Mouse (Mus musculus) intestine, embryonic 16.5 days (tissue): ENCODE data around the gene Gm33543. TPM values are rescaled to one million over a fixed set of nuclear protein-coding genes. Genes with fewer than 3 reads are reported as not detected.

Experiments used
- ATAC-seq: fragments of 200-750 bp; cut with Nextera tagmentation; 2 replicates; pipeline ENCODE4 v1.8.0; 2017; ENCODE audit warnings: moderate TSS enrichment, moderate library complexity
- H3K27ac ChIP-seq: fragments of 300-500 bp; sonication (generic); 2 replicates; pipeline ENCODE4 v1.5.1; 2014; ENCODE audit warnings: mild to moderate bottlenecking, low read length
- H3K27me3 ChIP-seq: fragments of 300-500 bp; sonication (generic); replicated peaks from 2 replicates; pipeline ENCODE4 v1.6.1; 2014; ENCODE audit warnings: low read length, control low read depth, mixed read lengths; ENCODE audit not compliant: control insufficient read depth, insufficient read depth
- H3K36me3 ChIP-seq: fragments of 300-500 bp; sonication (generic); 2 replicates; pipeline ENCODE4 v1.6.1; 2014; ENCODE audit warnings: low read length, control low read depth; ENCODE audit not compliant: control insufficient read depth, insufficient read depth
- H3K4me1 ChIP-seq: fragments of 300-500 bp; sonication (generic); 2 replicates; pipeline ENCODE4 v1.6.1; 2014; ENCODE audit warnings: low read length, control low read depth, mixed read lengths; ENCODE audit not compliant: control insufficient read depth, insufficient read depth
- H3K4me2 ChIP-seq: fragments of 300-500 bp; sonication (generic); 2 replicates; pipeline ENCODE4 v1.6.1; 2014; ENCODE audit warnings: low read depth, low read length, control low read depth
- H3K4me3 ChIP-seq: fragments of 300-500 bp; sonication (generic); 2 replicates; pipeline ENCODE4 v1.5.1; 2014; ENCODE audit warnings: mild to moderate bottlenecking, low read length
- H3K9ac ChIP-seq: fragments of 300-500 bp; sonication (generic); 2 replicates; pipeline ENCODE4 v1.6.1; 2014; ENCODE audit warnings: low read depth, low read length
- H3K9me3 ChIP-seq: fragments of 300-500 bp; sonication (generic); 2 replicates; pipeline ENCODE4 v1.6.1; 2016; ENCODE audit warnings: low read length, control low read depth; ENCODE audit not compliant: control insufficient read depth
- WGBS: fragments of 180-500 bp; shearing (Covaris S2); extraction: QIAGEN DNeasy Blood & Tissue Kit; methylation state at CpG from one replicate; pipeline ENCODE4 v1.1.7; 2014; 5-methylcytosine and 5-hydroxymethylcytosine counted together
- polyA plus RNA-seq: library from polyadenylated mRNA; unstranded; fragments of >200 nt; fragmentation: Nextera tagmentation; extraction: Ambion mirVana; gene quantifications from 2 replicates; pipeline ENCODE4 v1.2.1, GENCODE M21; 2015

Gm33543 gene
- polyA plus RNA-seq, 1 experiment from 2014 or later: not detected

GRCm38 (mm10) chr10:95839803-95840202 lies 2.9 kb downstream of the Gm33543 start:
- Histone ChIP-seq H3K27ac (no peak overlapping the region), H3K9me3 (no peaks in the 10 kb centered on the region), H3K27me3 (no peaks in the 10 kb centered on the region), H3K36me3 (no peaks in the 10 kb centered on the region), H3K4me1 (no peaks in the 10 kb centered on the region), H3K4me3 (no peak overlapping the region), H3K9ac (no peak overlapping the region), H3K4me2 (no peak overlapping the region)
- 84% methylated on average over 3 of the region's 3 CpGs for WGBS
- no peak for ATAC-seq

DNA sequence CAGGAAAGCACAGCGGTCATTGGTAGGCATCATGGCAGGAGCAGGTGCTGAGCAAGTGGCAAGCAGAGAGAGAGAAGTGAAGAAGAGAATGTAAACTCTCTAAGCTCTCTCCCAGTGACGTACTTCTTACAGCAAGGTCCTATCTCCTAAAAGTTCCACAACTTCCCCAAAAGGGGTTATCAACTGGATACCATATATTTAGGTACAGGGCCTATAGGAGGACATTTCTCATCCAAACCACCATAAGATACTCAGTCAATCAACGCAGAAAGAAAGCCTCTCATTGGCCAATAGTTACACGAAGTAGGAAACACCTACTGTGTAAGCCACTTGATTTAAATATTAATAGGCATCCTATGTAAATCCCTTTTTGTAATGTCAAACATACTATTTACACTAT lies 3.7 kb downstream of the Gm33543 start:
- WGBS: 79% methylated on average over 4 of the region's 4 CpGs
- Histone ChIP-seq H3K4me2 (no peak overlapping the region), H3K27me3 (no peaks in the 10 kb centered on the region), H3K27ac (no peak overlapping the region), H3K9me3 (no peaks in the 10 kb centered on the region), H3K9ac (no peak overlapping the region), H3K36me3 (no peaks in the 10 kb centered on the region), H3K4me1 (no peaks in the 10 kb centered on the region), H3K4me3 (no peak overlapping the region)
- ATAC-seq: no peak

GRCm38 (mm10) chr10:95836530-95837264 lies 6.0 kb downstream of the Gm33543 start:
- Histone ChIP-seq H3K9ac (no peak overlapping the region), H3K9me3 (no peaks in the 10 kb centered on the region), H3K36me3 (no peaks in the 10 kb centered on the region), H3K4me3 (no peak overlapping the region), H3K27ac (no peak overlapping the region), H3K27me3 (no peaks in the 10 kb centered on the region), H3K4me2 (no peak overlapping the region), H3K4me1 (no peaks in the 10 kb centered on the region)
- WGBS: 68% methylated on average over 9 of the region's 9 CpGs
- no peak for ATAC-seq

DNA sequence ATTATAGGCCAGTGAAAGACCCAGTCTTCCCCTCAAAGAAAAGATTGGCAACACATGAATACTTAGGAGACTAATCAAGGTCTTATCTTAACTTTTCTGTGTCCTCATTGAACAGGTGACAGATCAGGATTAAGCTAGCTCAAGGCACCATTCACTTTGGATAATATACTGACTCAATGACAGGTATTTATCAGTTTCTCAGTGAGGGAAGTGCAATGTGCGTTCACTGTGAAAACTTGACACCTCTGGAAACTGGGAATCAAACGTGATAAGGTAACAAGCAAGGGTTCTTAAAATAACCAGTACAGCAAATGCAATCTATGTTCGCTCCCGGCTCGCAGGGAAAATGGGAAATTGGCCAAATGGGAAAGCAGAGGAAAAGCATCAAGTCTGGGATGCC lies 11.8 kb downstream of the Gm33543 start:
- H3K4me3 ChIP-seq: no peak overlapping the region

DNA sequence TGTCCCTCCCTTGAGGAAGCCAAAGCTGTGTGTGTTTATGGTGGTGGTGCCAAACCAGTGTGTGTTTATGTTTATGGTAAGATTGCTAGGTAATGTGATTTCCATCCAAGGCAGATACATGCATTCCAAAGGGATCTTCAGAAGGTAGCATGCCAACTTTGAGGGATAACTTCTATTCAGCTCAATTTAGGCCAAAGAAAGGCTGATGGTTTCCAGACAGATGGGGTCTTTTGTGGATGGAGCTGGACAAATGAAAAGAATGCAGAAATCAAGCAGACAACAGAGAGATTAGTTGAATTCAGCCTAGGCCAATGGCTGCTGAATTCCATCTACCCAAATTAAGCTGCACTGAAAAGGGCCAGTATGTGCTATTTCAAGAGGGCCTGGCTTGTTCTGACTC lies 13.3 kb downstream of the Gm33543 start:
- Histone ChIP-seq H3K27me3 (no peaks in the 10 kb centered on the region), H3K9me3 (no peaks in the 10 kb centered on the region), H3K4me2 (no peak overlapping the region), H3K4me1 (no peaks in the 10 kb centered on the region), H3K27ac (no peak overlapping the region), H3K9ac (no peak overlapping the region), H3K4me3 (no peak overlapping the region), H3K36me3 (no peaks in the 10 kb centered on the region)
- no peak for ATAC-seq

More for the DNA sequence above, 11.8 kb downstream of the Gm33543 start:
- Histone ChIP-seq H3K4me1 (no peaks in the 10 kb centered on the region), H3K27ac (no peak overlapping the region), H3K4me2 (no peak overlapping the region), H3K36me3 (no peaks in the 10 kb centered on the region), H3K27me3 (no peaks in the 10 kb centered on the region), H3K9ac (no peak overlapping the region), H3K9me3 (no peaks in the 10 kb centered on the region)
- 73% methylated on average over 5 of the region's 5 CpGs for WGBS
- no peak for ATAC-seq

DNA sequence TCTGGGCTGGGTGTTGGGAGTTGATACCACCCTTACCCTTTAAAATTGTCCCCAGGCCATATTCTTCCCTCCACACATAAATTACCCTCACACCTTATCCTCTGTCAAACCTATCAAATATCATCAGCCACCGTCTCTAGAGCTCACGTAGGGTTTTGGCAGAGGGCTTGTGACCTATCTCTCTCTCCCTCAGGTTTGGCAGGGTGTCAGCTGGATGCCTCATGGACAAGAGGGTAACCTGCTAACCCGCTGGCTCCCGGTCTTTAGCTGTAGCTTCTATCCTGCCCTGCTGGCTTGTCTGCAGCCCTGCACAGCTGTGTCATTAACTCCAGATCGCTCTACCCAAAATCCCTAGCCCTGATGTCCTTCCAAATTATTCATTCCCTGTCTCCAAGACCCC lies 14.4 kb downstream of the Gm33543 start:
- no peak overlapping the region for H3K4me3 ChIP-seq
- 86% methylated on average over 5 of the region's 5 CpGs for WGBS
- H3K4me1 ChIP-seq: no peaks in the 10 kb centered on the region
- H3K27me3 ChIP-seq: no peaks in the 10 kb centered on the region
- H3K27ac ChIP-seq: no peak overlapping the region
- H3K4me2 ChIP-seq: no peak overlapping the region
- no peak overlapping the region for H3K9ac ChIP-seq
- ATAC-seq: no peak
- H3K9me3 ChIP-seq: no peaks in the 10 kb centered on the region
- H3K36me3 ChIP-seq: no peaks in the 10 kb centered on the region

DNA sequence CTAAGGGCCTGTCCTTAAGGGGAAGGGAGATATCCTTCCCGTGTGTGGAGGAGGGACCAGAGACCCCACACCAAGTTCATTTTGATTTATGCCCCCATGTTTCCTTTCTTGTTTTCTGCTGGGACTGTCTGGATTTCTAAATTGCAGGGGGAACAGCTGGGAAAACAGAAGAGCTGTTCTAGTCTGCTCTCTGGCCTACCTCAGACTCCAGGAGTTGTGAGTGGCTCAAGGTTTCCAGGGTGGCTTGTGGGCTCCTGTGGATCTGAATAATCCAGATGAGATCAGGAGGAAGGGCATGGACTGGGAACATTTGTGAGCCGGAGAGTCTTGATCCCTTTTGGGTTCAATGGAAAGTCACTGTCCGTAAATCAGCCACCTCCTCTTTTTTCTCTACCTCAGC lies 17.1 kb downstream of the Gm33543 start:
- 42% methylated on average over 3 of the region's 3 CpGs for WGBS
- ATAC-seq: no peak

DNA sequence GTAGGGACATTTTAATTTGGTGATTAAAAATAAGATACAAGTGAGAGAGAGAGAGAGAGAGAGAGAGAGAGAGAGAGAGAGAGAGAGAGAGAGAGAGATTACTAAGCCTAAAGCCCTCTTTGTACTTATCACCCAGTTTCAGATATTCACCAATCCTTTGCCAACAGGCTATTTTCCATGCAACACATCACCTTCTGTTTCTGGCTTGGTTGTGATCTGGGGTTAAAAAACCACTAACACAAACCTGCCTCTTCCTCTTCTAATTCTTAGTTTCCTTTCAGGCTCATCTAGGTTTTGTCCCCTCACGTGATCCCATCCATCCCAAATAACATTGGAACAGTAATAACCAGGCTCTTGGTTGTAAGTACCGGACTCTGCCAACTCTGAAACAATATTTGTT lies 24.2 kb downstream of the Gm33543 start:
- Histone ChIP-seq H3K4me1 (no peaks in the 10 kb centered on the region), H3K4me3 (no peak overlapping the region), H3K27ac (no peak overlapping the region), H3K36me3 (no peaks in the 10 kb centered on the region), H3K27me3 (no peaks in the 10 kb centered on the region), H3K4me2 (no peak overlapping the region), H3K9ac (no peak overlapping the region), H3K9me3 (no peaks in the 10 kb centered on the region)
- no peak for ATAC-seq
- 92% methylated on average over 2 of the region's 2 CpGs for WGBS

More for the DNA sequence above, 17.1 kb downstream of the Gm33543 start:
- no peak overlapping the region for H3K9ac ChIP-seq
- no peaks in the 10 kb centered on the region for H3K4me1 ChIP-seq
- H3K36me3 ChIP-seq: no peaks in the 10 kb centered on the region
- no peak overlapping the region for H3K27ac ChIP-seq
- no peak overlapping the region for H3K4me2 ChIP-seq
- H3K4me3 ChIP-seq: no peak overlapping the region
- no peaks in the 10 kb centered on the region for H3K27me3 ChIP-seq
- H3K9me3 ChIP-seq: no peaks in the 10 kb centered on the region

- no peak overlapping the region for H3K27ac ChIP-seq
- no peaks in the 10 kb centered on the region for H3K4me1 ChIP-seq
- H3K4me2 ChIP-seq: no peak overlapping the region
- 35% methylated on average over 9 of the region's 9 CpGs for WGBS
- no peak overlapping the region for H3K9ac ChIP-seq
- H3K4me3 ChIP-seq: no peak overlapping the region
- no peak for ATAC-seq
- no peaks in the 10 kb centered on the region for H3K9me3 ChIP-seq
- no peaks in the 10 kb centered on the region for H3K27me3 ChIP-seq
- H3K36me3 ChIP-seq: no peaks in the 10 kb centered on the region
Observed at GRCm38 (mm10) chr10:95817419-95818161, 25.1 kb downstream of the Gm33543 start.
